Mouse (Mus musculus) CH12.LX (cell line): Measurements from ENCODE around the gene Abtb1. TPM values are rescaled to one million over a fixed set of nuclear protein-coding genes. Genes with fewer than 3 reads are reported as not detected.

Source experiments
- DNase-seq: peaks from one replicate; pipeline ENCODE4 v3.0.0-alpha.2; 2013; ENCODE audit errors: extremely low read depth
- H3K27ac ChIP-seq: 2 replicates; pipeline ENCODE4 v1.5.1; 2012; ENCODE audit warnings: low read depth, mild to moderate bottlenecking, control low read depth, moderate library complexity; ENCODE audit not compliant: insufficient read depth
- H3K27me3 ChIP-seq: replicated peaks from 2 replicates; pipeline ENCODE3; 2012; ENCODE audit warnings: inconsistent platforms
- H3K36me3 ChIP-seq, 2 experiments: replicated peaks in 1 of 2; 2 replicates each; pipeline versions ENCODE3 to v1.6.1; 2012; ENCODE audit warnings: inconsistent platforms in 1 of 2, low read length in 1 of 2, mild to moderate bottlenecking in 1 of 2, mixed read lengths in 1 of 2, moderate library complexity in 1 of 2; ENCODE audit not compliant: control insufficient read depth in 1 of 2, insufficient read depth in 1 of 2
- H3K4me1 ChIP-seq, 2 experiments: 2 replicates each; pipeline ENCODE4 v1.6.1; 2012; ENCODE audit warnings: inconsistent platforms in 1 of 2, moderate library complexity in 1 of 2; ENCODE audit not compliant: insufficient read depth in 2 of 2, control insufficient read depth in 1 of 2
- H3K4me2 ChIP-seq: 2 replicates; pipeline ENCODE4 v1.6.1; 2012; ENCODE audit warnings: low read depth, mild to moderate bottlenecking, control low read depth; ENCODE audit not compliant: poor library complexity, insufficient read depth, severe bottlenecking
- H3K4me3 ChIP-seq, 3 experiments: fragments of 150-350 bp in 1 of 3; sonication (generic) in 1 of 3; replicated peaks in 1 of 3; 2 replicates each; pipeline versions ENCODE3 to v1.5.1; 2011 to 2012; ENCODE audit warnings: low read depth in 2 of 3, low read length in 2 of 3, mild to moderate bottlenecking in 2 of 3, moderate library complexity in 2 of 3, control low read depth in 1 of 3, improper control_type of control experiment in 1 of 3, inconsistent platforms in 1 of 3, mixed read lengths in 1 of 3; ENCODE audit not compliant: poor library complexity in 1 of 3
- H3K79me2 ChIP-seq: replicated peaks from 2 replicates; pipeline ENCODE4 v1.6.1; 2012; ENCODE audit warnings: mild to moderate bottlenecking, moderate library complexity; ENCODE audit not compliant: control insufficient read depth, poor library complexity, insufficient read depth, severe bottlenecking; ENCODE audit errors: extremely low read depth
- H3K9ac ChIP-seq: 2 replicates; pipeline ENCODE4 v1.6.1; 2012; ENCODE audit warnings: low read depth, mild to moderate bottlenecking, control low read depth, moderate library complexity; ENCODE audit not compliant: insufficient read depth
- H3K9me3 ChIP-seq: replicated peaks from 2 replicates; pipeline ENCODE3; 2012; ENCODE audit warnings: low read length, inconsistent platforms, mixed read lengths
- BHLHE40 ChIP-seq: IDR thresholded peaks from 2 replicates; pipeline ENCODE4 v1.6.1; 2011; ENCODE audit warnings: mild to moderate bottlenecking, low read depth, low read length, improper control_type of control experiment
- CHD1 ChIP-seq: IDR thresholded peaks from 2 replicates; pipeline ENCODE4 v1.6.1; 2012; ENCODE audit warnings: low read depth, low read length, improper control_type of control experiment, inconsistent platforms
- CHD2 ChIP-seq: IDR thresholded peaks from 2 replicates; pipeline ENCODE4 v1.6.1; 2011; ENCODE audit warnings: low read length, improper control_type of control experiment
- CTCF ChIP-seq, 2 experiments: IDR thresholded peaks in 1 of 2; conservative IDR thresholded peaks in 1 of 2; 2 replicates each; pipeline ENCODE4 v1.5.1; 2011 to 2012; ENCODE audit warnings: low read depth in 2 of 2, low read length in 2 of 2, improper control_type of control experiment in 1 of 2, inconsistent platforms in 1 of 2, mild to moderate bottlenecking in 1 of 2, moderate library complexity in 1 of 2
- E2F4 ChIP-seq: IDR thresholded peaks from 2 replicates; pipeline ENCODE4 v1.6.1; 2011; ENCODE audit warnings: low read depth, low read length, improper control_type of control experiment; ENCODE audit not compliant: insufficient replicate concordance
- ELF1 ChIP-seq: IDR thresholded peaks from 2 replicates; pipeline ENCODE4 v1.6.1; 2014; ENCODE audit warnings: low read depth, mild to moderate bottlenecking, inconsistent platforms, low read length, improper control_type of control experiment
- GABPA ChIP-seq: IDR thresholded peaks from 2 replicates; pipeline ENCODE4 v1.6.1; 2012; ENCODE audit warnings: low read depth, low read length, improper control_type of control experiment, inconsistent platforms; ENCODE audit not compliant: insufficient replicate concordance
- JUN ChIP-seq: IDR thresholded peaks from 2 replicates; pipeline ENCODE4 v1.6.1; 2011; ENCODE audit warnings: low read depth, mild to moderate bottlenecking, low read length, improper control_type of control experiment, moderate library complexity; ENCODE audit not compliant: insufficient read depth
- KAT2A ChIP-seq: IDR thresholded peaks from 2 replicates; pipeline ENCODE4 v1.6.1; 2012; ENCODE audit warnings: low read length, improper control_type of control experiment, inconsistent platforms; ENCODE audit not compliant: insufficient replicate concordance
- MAZ ChIP-seq: IDR thresholded peaks from 2 replicates; pipeline ENCODE4 v1.6.1; 2012; ENCODE audit warnings: low read depth, mild to moderate bottlenecking, inconsistent platforms, low read length, improper control_type of control experiment, moderate library complexity
- MEF2A ChIP-seq: IDR thresholded peaks from 2 replicates; pipeline ENCODE4 v1.6.1; 2014; ENCODE audit warnings: low read depth, mild to moderate bottlenecking, inconsistent platforms, low read length, improper control_type of control experiment, borderline replicate concordance
- MXI1 ChIP-seq: IDR thresholded peaks from 2 replicates; pipeline ENCODE4 v1.6.1; 2011; ENCODE audit warnings: mild to moderate bottlenecking, low read depth, low read length, improper control_type of control experiment
- NRF1 ChIP-seq: IDR thresholded peaks from 2 replicates; pipeline ENCODE4 v1.6.1; 2014; ENCODE audit warnings: low read depth, mild to moderate bottlenecking, inconsistent platforms, low read length, improper control_type of control experiment, moderate library complexity
- PAX5 ChIP-seq: IDR thresholded peaks from 2 replicates; pipeline ENCODE4 v1.6.1; 2012; ENCODE audit warnings: low read length, inconsistent platforms, mixed read lengths
- POLR2AphosphoS2 ChIP-seq: IDR thresholded peaks from 2 replicates; pipeline ENCODE4 v1.6.1; 2011; ENCODE audit warnings: low read depth, low read length, improper control_type of control experiment
- TBP ChIP-seq: conservative IDR thresholded peaks from 2 replicates; pipeline ENCODE4 v1.6.1; 2011; ENCODE audit warnings: low read depth, low read length, improper control_type of control experiment
- TCF12 ChIP-seq: IDR thresholded peaks from 2 replicates; pipeline ENCODE4 v1.6.1; 2014; ENCODE audit warnings: low read depth, mild to moderate bottlenecking, inconsistent platforms, low read length, improper control_type of control experiment
- UBTF ChIP-seq: IDR thresholded peaks from 2 replicates; pipeline ENCODE4 v1.6.1; 2012; ENCODE audit warnings: low read depth, mild to moderate bottlenecking, inconsistent platforms, low read length, improper control_type of control experiment, moderate library complexity
- USF2 ChIP-seq: conservative IDR thresholded peaks from 2 replicates; pipeline ENCODE4 v1.6.1; 2011; ENCODE audit warnings: low read depth, low read length, improper control_type of control experiment
- ZNF384 ChIP-seq: IDR thresholded peaks from 2 replicates; pipeline ENCODE4 v1.6.1; 2012; ENCODE audit warnings: low read depth, low read length, improper control_type of control experiment, inconsistent platforms
- dilution Hi-C: fragments of 300-500 bp; cut with MboI; formaldehyde crosslinking; loops from 2 replicates; pipeline ENCODE4 v1.14.3; 2020; ENCODE audit warnings: low sequenced_read_pairs; ENCODE audit not compliant: extremely low pct_unique_long_range_greater_than_20kb, extremely low pct_ligation_motif_present
- in situ Hi-C: fragments of 300-500 bp; cut with MboI; formaldehyde crosslinking; loops from 3 replicates; pipeline ENCODE4 v1.14.3; 2019; ENCODE audit warnings: low sequenced_read_pairs, low pct_ligation_motif_present, low pct_unique_long_range_greater_than_20kb, mixed read lengths
- polyA plus RNA-seq: library from polyadenylated mRNA; unstranded; fragments of >175 nt; gene quantifications from 2 replicates; pipeline ENCODE4 v1.2.1, GENCODE M21; 2012; ENCODE audit warnings: low read depth; ENCODE audit not compliant: insufficient read length
- total RNA-seq, 2 experiments: library from RNA; depleted of rRNA; stranded (reverse); fragments of 300-350 nt in 1 of 2; fragments of >200 nt in 1 of 2; gene quantifications; 2 replicates each; pipeline ENCODE4 v1.2.3; 2012 to 2014

Abtb1 gene
- total and polyA plus RNA-seq, 3 experiments = 13.0 to 20.8 (median 18.4) TPM

GRCm38 (mm10) chr6:88800735-88801134 lies 41.0 kb downstream of the Abtb1 start:
- dilution Hi-C loops (no loop called here), in situ Hi-C loops (no loop called here)
- Histone ChIP-seq H3K36me3 (peaks cover 68 to 90% of the 10 kb centered on the region in 2 experiments), H3K4me1 (peaks cover 0 to 19% of the 10 kb centered on the region in 2 experiments; a peak in 3 of 4 replicates), H3K9ac (no peak overlapping the region), H3K4me3 (no peak overlapping the region), H3K27me3 (no peaks in the 10 kb centered on the region), H3K9me3 (no peaks in the 10 kb centered on the region), H3K27ac (no peak overlapping the region), H3K79me2 (peaks cover 60% of the 10 kb centered on the region), H3K4me2 (no peak overlapping the region)
- TF ChIP-seq KAT2A (no peak), POLR2AphosphoS2 (no peak), ELF1 (no peak), MXI1 (no peak), CHD2 (no peak), UBTF (no peak), MAZ (no peak), ZNF384 (no peak), TCF12 (no peak), CTCF (conservative IDR thresholded peaks at IDR 0.05 in 1 of 2, IDR thresholded peaks at IDR 0.05 in 1 of 2; ENCODE audit: low read depth in 2 of 2, low read length in 2 of 2) (no peak), GABPA (no peak)
- DNase-seq = no peak

DNA sequence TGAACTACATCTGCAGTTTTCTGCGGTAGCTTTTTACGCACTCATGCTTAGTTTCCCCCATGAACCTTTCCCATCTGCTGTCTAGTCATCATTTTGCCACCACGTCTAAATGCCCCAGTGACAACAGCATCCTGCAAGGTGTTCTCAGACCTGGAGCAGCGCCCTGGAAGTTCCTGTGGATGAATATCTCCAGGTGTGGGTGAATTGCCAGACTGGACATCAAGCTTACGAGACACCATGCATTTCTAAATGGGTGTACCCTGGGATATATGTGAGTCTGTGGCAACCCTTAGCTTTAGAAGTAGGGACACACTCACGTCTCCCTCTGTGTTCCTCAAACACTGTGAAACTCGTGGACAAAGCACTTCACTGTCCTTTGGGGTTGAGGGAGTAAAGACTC lies 41.6 kb downstream of the Abtb1 start:
- peaks cover 66% of the 10 kb centered on the region for H3K79me2 ChIP-seq
- peaks cover 64 to 90% of the 10 kb centered on the region in 2 experiments for H3K36me3 ChIP-seq
- peaks cover 0 to 23% of the 10 kb centered on the region in 2 experiments; a peak in 3 of 4 replicates for H3K4me1 ChIP-seq
- dilution Hi-C loops (no loop called here), in situ Hi-C loops (no loop called here)
- no peak overlapping the region for H3K4me3 ChIP-seq
- TF ChIP-seq MXI1 (no peak), MAZ (no peak), MEF2A (no peak), PAX5 (no peak), NRF1 (no peak), TBP (no peak), JUN (no peak), CHD1 (no peak), E2F4 (no peak), USF2 (no peak), POLR2AphosphoS2 (no peak), GABPA (no peak), BHLHE40 (no peak)
- H3K27me3 ChIP-seq = no peaks in the 10 kb centered on the region
- no peak overlapping the region for H3K9ac ChIP-seq
- no peak overlapping the region for H3K27ac ChIP-seq
- no peak for DNase-seq
- no peak overlapping the region for H3K4me2 ChIP-seq
- H3K9me3 ChIP-seq = no peaks in the 10 kb centered on the region
